Mouse (Mus musculus): ENCODE data around the gene Zfp235.

DNA sequence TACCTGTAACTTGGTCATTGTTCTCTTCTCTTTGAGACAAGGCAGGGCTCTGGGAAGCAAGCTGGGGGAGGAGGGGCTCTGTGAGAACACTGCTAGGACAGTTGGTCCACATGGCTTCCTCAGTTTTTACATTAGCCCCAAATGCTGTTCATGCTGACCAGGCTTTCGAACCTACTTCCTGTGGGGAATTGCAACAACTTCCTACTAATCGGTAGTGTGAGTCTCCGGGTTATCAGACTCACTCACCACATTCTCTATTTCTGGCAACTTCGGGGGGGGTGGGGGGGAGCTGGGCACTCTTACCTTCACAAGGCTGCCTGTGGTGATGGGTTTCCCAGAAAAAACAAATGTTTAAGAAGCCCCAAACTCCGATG, 55.6 kb downstream of the Zfp235 start:
- TF ChIP-seq CTCF (IDR thresholded peaks at IDR 0.05; ENCODE audit: low read depth, low read length) (no peak), POLR2A (IDR thresholded peaks at IDR 0.05; ENCODE audit: borderline replicate concordance, low read depth, low read length) (no peak)
